Mouse (Mus musculus): ENCODE measurements around the gene Spred1. TPM values are rescaled to one million over a fixed set of nuclear protein-coding genes. Genes with fewer than 3 reads are reported as not detected.
"Not testable (repeated sequence)": the region's sequence is repeated elsewhere in the genome, so short reads cannot be mapped to it uniquely, and the experiment has no call there.

The Spred1 gene
- polyA plus RNA-seq, 1 experiment from 2014 or later, result 5.8 TPM

DNA sequence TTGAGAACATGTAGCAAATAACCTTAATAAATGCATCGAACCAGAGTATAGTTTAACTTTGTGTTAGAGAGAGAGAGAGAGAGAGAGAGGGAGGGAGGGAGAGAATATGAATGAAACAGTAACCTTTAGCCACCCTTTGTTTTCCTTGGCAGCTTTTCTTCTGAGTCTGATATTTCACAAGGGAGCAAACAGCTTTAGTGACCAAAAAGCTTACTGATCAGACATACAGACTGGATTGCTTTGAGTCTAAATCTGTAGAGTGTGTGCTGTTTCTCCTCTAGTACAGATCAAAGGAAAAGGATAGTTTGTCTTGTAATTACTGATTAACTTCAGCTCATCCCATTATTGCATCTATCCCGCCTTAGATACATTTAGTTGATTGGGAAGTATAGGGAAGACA lies 8.0 kb downstream of the Spred1 start:
- no peaks in the 10 kb centered on the region for H3K9me3 ChIP-seq (ENCODE audit: control insufficient read depth, low read length)
- DNase-seq (ENCODE audit: low spot score), result no peak
- H3K27ac ChIP-seq (replicated peaks), result no peak overlapping the region
- no peak for TF ChIP-seq CTCF (IDR thresholded peaks at IDR 0.05; ENCODE audit: low read depth)
- TF ChIP-seq EP300 (optimal IDR thresholded peaks at IDR 0.05), result no peak
- H3K27me3 ChIP-seq (ENCODE audit: control insufficient read depth, insufficient read depth, low read length), result no peaks in the 10 kb centered on the region
- H3K36me3 ChIP-seq (ENCODE audit: control insufficient read depth, insufficient read depth, low read length), result no peaks in the 10 kb centered on the region
- H3K4me1 ChIP-seq (replicated peaks; ENCODE audit: control insufficient read depth, insufficient read depth), result no peaks in the 10 kb centered on the region
- H3K4me2 ChIP-seq (replicated peaks; ENCODE audit: low read depth), result no peak overlapping the region
- no peak for ATAC-seq (ENCODE audit: low FRiP score, low TSS enrichment)
- no peak overlapping the region for H3K9ac ChIP-seq (ENCODE audit: low read length)
- WGBS, result 72% methylated on average over 2 of the region's 2 CpGs
- no peak overlapping the region for H3K4me3 ChIP-seq (ENCODE audit: low read depth, low read length)

DNA sequence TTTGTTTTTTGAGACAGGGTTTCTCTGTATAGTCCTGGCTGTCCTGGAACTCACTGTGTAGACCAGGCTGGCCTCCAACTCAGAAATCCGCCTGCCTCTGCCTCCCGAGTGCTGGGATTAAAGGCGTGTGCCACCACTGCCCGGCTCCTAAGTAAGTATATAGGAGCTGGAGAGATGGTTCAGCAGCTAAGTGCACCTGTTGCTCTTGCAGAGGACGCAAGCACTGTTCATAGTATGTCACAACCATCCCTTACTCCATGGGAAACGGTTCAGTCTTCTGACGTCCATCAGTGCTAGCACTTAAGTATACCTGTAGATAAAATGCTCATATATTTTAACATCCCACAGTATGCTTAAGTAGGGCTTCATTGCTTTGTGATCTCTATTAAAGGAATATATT lies 9.9 kb downstream of the Spred1 start:
- not testable (repeated sequence) for DNase-seq (ENCODE audit: low spot score); H3K27me3 ChIP-seq (ENCODE audit: control insufficient read depth, insufficient read depth, low read length); H3K4me1 ChIP-seq (replicated peaks; ENCODE audit: control insufficient read depth, insufficient read depth); H3K9me3 ChIP-seq (ENCODE audit: control insufficient read depth, low read length); H3K4me3 ChIP-seq (ENCODE audit: low read depth, low read length); H3K27ac ChIP-seq (replicated peaks); H3K4me2 ChIP-seq (replicated peaks; ENCODE audit: low read depth); ATAC-seq (ENCODE audit: low FRiP score, low TSS enrichment); H3K36me3 ChIP-seq (ENCODE audit: control insufficient read depth, insufficient read depth, low read length); H3K9ac ChIP-seq (ENCODE audit: low read length)
- WGBS, result 95% methylated on average over 7 of the region's 7 CpGs

DNA sequence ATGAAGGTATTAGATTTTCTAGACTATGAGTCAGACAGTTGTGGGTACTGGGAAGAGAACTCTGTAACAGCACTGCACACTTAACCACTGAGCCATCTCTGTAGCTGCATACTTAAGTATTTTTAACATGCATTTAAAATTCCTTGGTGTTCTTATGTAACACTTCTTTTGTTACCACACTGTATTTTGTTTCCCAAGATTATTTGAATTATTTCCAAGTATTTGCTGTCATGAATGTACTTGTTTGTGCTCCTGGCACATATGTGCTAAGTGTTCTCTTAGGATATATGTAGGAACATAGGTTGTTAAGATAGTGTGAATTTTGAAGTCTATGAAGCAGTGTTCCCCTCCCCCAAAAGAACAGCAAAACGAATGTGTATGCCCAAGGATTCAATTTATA lies 10.7 kb downstream of the Spred1 start:
- DNase-seq (ENCODE audit: low spot score) (no peak), ATAC-seq (ENCODE audit: low FRiP score, low TSS enrichment) (no peak)
- TF ChIP-seq EP300 (optimal IDR thresholded peaks at IDR 0.05), result no peak
- Histone ChIP-seq H3K4me1 (replicated peaks; ENCODE audit: control insufficient read depth, insufficient read depth) (no peaks in the 10 kb centered on the region), H3K27me3 (ENCODE audit: control insufficient read depth, insufficient read depth, low read length) (no peaks in the 10 kb centered on the region), H3K4me2 (replicated peaks; ENCODE audit: low read depth) (no peak overlapping the region), H3K9me3 (ENCODE audit: control insufficient read depth, low read length) (no peaks in the 10 kb centered on the region), H3K36me3 (ENCODE audit: control insufficient read depth, insufficient read depth, low read length) (no peaks in the 10 kb centered on the region), H3K4me3 (ENCODE audit: low read depth, low read length) (no peak overlapping the region), H3K27ac (replicated peaks) (no peak overlapping the region), H3K9ac (ENCODE audit: low read length) (no peak overlapping the region)
- WGBS, result 53% methylated on average over 1 of the region's 1 CpGs

DNA sequence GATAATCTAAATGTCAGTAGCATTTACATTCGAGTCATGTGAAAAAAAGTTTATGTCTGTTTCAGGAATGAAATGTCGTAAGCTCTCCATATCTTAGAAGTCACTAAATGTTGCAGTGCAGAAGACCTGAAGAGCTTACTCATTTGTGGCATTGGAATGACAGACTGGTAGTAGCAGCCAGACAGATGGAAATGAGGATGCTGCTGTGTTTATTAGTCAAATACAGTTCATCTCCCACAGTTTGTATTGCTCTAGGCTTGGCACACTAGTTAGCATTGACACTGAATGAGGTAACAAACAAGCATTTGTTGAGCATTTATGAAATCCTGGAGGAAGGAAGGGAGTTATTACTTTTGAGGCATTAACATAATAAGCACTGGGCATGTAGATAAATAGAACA lies 12.4 kb downstream of the Spred1 start:
- Histone ChIP-seq H3K27ac (replicated peaks) (no peak overlapping the region), H3K36me3 (ENCODE audit: control insufficient read depth, insufficient read depth, low read length) (no peaks in the 10 kb centered on the region), H3K9ac (ENCODE audit: low read length) (no peak overlapping the region), H3K4me1 (replicated peaks; ENCODE audit: control insufficient read depth, insufficient read depth) (no peaks in the 10 kb centered on the region), H3K9me3 (ENCODE audit: control insufficient read depth, low read length) (no peaks in the 10 kb centered on the region), H3K27me3 (ENCODE audit: control insufficient read depth, insufficient read depth, low read length) (no peaks in the 10 kb centered on the region), H3K4me2 (replicated peaks; ENCODE audit: low read depth) (no peak overlapping the region), H3K4me3 (ENCODE audit: low read depth, low read length) (no peak overlapping the region)
- WGBS, result 78% methylated on average over 2 of the region's 2 CpGs
- no peak for ATAC-seq (ENCODE audit: low FRiP score, low TSS enrichment)
- DNase-seq (ENCODE audit: low spot score), result no peak
- no peak for TF ChIP-seq CTCF (IDR thresholded peaks at IDR 0.05; ENCODE audit: low read depth)
- TF ChIP-seq EP300 (optimal IDR thresholded peaks at IDR 0.05), result no peak

DNA sequence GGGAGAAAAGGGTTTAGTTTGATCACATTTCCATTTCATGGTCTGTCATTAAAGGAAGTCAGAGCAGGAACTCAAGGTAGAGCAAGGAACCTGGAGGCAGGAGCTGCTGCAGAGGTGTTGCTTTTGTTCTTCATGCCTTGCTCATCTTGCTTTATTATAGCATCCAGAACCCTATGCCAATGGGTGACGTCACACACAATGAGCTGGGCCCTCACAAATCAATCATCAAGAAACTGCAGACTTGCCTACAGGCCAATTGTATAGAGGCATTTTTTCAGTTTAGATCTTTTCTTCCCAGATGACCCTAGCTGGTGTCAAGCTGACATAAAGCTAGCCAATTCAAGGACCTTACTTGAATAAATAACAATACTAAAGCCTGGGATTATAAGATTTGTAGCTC lies 16.6 kb downstream of the Spred1 start:
- 62% methylated on average over 1 of the region's 1 CpGs for WGBS
- Histone ChIP-seq H3K36me3 (ENCODE audit: control insufficient read depth, insufficient read depth, low read length) (no peaks in the 10 kb centered on the region), H3K9me3 (ENCODE audit: control insufficient read depth, low read length) (no peaks in the 10 kb centered on the region), H3K27me3 (ENCODE audit: control insufficient read depth, insufficient read depth, low read length) (no peaks in the 10 kb centered on the region), H3K27ac (replicated peaks) (no peak overlapping the region), H3K4me3 (ENCODE audit: low read depth, low read length) (no peak overlapping the region), H3K4me2 (replicated peaks; ENCODE audit: low read depth) (no peak overlapping the region), H3K4me1 (replicated peaks; ENCODE audit: control insufficient read depth, insufficient read depth) (no peaks in the 10 kb centered on the region), H3K9ac (ENCODE audit: low read length) (no peak overlapping the region)
- DNase-seq (ENCODE audit: low spot score), result no peak
- ATAC-seq (ENCODE audit: low FRiP score, low TSS enrichment), result no peak
- no peak for TF ChIP-seq CTCF (IDR thresholded peaks at IDR 0.05; ENCODE audit: low read depth)
- no peak for TF ChIP-seq EP300 (optimal IDR thresholded peaks at IDR 0.05)

DNA sequence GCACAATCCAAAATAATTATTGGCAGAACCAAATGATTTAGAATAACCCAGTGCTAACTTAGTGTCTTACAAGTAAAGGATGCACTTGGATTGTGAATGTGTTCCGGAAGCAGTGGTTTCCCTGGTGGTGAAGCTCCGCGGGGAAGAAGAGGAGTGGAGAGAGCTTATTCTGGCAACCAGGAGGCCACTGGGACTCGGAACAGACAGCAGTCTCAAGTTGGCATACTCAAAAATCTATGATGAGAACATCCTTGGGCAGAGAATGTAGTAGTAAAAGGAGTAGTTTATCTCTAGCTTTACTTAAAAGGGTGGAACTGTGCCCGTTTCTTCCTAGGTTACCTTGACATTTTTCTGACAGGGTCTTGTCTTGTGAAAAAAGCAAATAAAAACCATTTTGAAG lies 17.8 kb downstream of the Spred1 start:
- no peak overlapping the region for H3K4me2 ChIP-seq (replicated peaks; ENCODE audit: low read depth)
- TF ChIP-seq CTCF (IDR thresholded peaks at IDR 0.05; ENCODE audit: low read depth), result no peak
- no peak for TF ChIP-seq EP300 (optimal IDR thresholded peaks at IDR 0.05)
- H3K9me3 ChIP-seq (ENCODE audit: control insufficient read depth, low read length), result no peaks in the 10 kb centered on the region
- ATAC-seq (ENCODE audit: low FRiP score, low TSS enrichment), result no peak
- no peaks in the 10 kb centered on the region for H3K27me3 ChIP-seq (ENCODE audit: control insufficient read depth, insufficient read depth, low read length)
- no peak overlapping the region for H3K9ac ChIP-seq (ENCODE audit: low read length)
- no peak for DNase-seq (ENCODE audit: low spot score)
- H3K4me3 ChIP-seq (ENCODE audit: low read depth, low read length), result no peak overlapping the region
- H3K36me3 ChIP-seq (ENCODE audit: control insufficient read depth, insufficient read depth, low read length), result no peaks in the 10 kb centered on the region
- no peak overlapping the region for H3K27ac ChIP-seq (replicated peaks)
- no peaks in the 10 kb centered on the region for H3K4me1 ChIP-seq (replicated peaks; ENCODE audit: control insufficient read depth, insufficient read depth)
- WGBS, result 84% methylated on average over 5 of the region's 5 CpGs

All from stomach, postnatal 0 days (tissue).